Mouse (Mus musculus) heart, adult 9 months (tissue): ENCODE results near the gene Pxdn.

ENCODE experiments used
- DNase-seq, 2 experiments: peaks; one replicate each; pipeline ENCODE4 v3.0.0; 2022; ENCODE audit warnings: low spot score in 2 of 2

The Pxdn gene

GRCm38 (mm10) chr12:29937308-29937707 is at the start of gene Pxdn:
Gene Pxdn, plus strand, starts transcription at chr12:29937608.
- DNase-seq, result no peak

GRCm38 (mm10) chr12:29894669-29895068 is 42.7 kb upstream of the Pxdn start:
- no peak for DNase-seq

GRCm38 (mm10) chr12:29897533-29898085 is 39.8 kb upstream of the Pxdn start:
- no peak for DNase-seq

GRCm38 (mm10) chr12:29904101-29904874 is 33.1 kb upstream of the Pxdn start:
- no peak for DNase-seq

- peak; percentile 76 to 81 for DNase-seq
Measured at GRCm38 (mm10) chr12:29907056-29907455, 30.4 kb upstream of the Pxdn start.

- no peak for DNase-seq
Measured at GRCm38 (mm10) chr12:29916139-29916538, 21.3 kb upstream of the Pxdn start.

GRCm38 (mm10) chr12:29916807-29917206 is 20.6 kb upstream of the Pxdn start:
- DNase-seq, result no peak

- no peak for DNase-seq
Measured at GRCm38 (mm10) chr12:29920298-29920697, 17.1 kb upstream of the Pxdn start.

- no peak for DNase-seq
Measured at GRCm38 (mm10) chr12:29921481-29921880, 15.9 kb upstream of the Pxdn start.

GRCm38 (mm10) chr12:29926896-29927295 is 10.5 kb upstream of the Pxdn start:
- DNase-seq, result peak in 1 of 2 experiments; percentile 46

- DNase-seq, result no peak
Measured at GRCm38 (mm10) chr12:29930591-29930990, 6.8 kb upstream of the Pxdn start.

- DNase-seq, result no peak
Measured at GRCm38 (mm10) chr12:29932951-29933350, 4.5 kb upstream of the Pxdn start.

GRCm38 (mm10) chr12:29933501-29933900 is 3.9 kb upstream of the Pxdn start:
- no peak for DNase-seq

- peak; percentile 44 to 50 for DNase-seq
Measured at GRCm38 (mm10) chr12:29934120-29934581, 3.3 kb upstream of the Pxdn start.

GRCm38 (mm10) chr12:29937851-29938375 is 505 bp downstream of the Pxdn start:
- DNase-seq, result peak; percentile 64 to 75

GRCm38 (mm10) chr12:29938376-29939041 is 1.1 kb downstream of the Pxdn start:
- DNase-seq, result peak; percentile 74 to 76

GRCm38 (mm10) chr12:29939261-29939671 is 1.9 kb downstream of the Pxdn start:
- DNase-seq, result peak; percentile 79 to 81

GRCm38 (mm10) chr12:29942435-29942834 is 5.0 kb downstream of the Pxdn start:
- no peak for DNase-seq

- no peak for DNase-seq
Measured at GRCm38 (mm10) chr12:29944650-29945049, 7.2 kb downstream of the Pxdn start.

- DNase-seq, result no peak
Measured at GRCm38 (mm10) chr12:29945182-29945743, 7.9 kb downstream of the Pxdn start.

GRCm38 (mm10) chr12:29951043-29951442 is 13.6 kb downstream of the Pxdn start:
- DNase-seq, result peak; percentile 54 to 74

- no peak for DNase-seq
Measured at GRCm38 (mm10) chr12:29951485-29951884, 14.1 kb downstream of the Pxdn start.
